Mouse (Mus musculus) ES-E14 (cell line): ENCODE data around the gene Senp2. TPM values are rescaled to one million over a fixed set of nuclear protein-coding genes. Genes with fewer than 3 reads are reported as not detected.

Source experiments
- DNase-seq: peaks from one replicate; pipeline ENCODE4 v3.0.0-alpha.2; 2013; ENCODE audit warnings: low read depth, low spot score
- H3K27ac ChIP-seq: 2 replicates; pipeline ENCODE4 v1.5.1; 2012; ENCODE audit warnings: low read depth, mild to moderate bottlenecking, low read length, moderate library complexity, mixed read lengths; ENCODE audit not compliant: poor library complexity, insufficient read depth, severe bottlenecking
- H3K36me3 ChIP-seq: 2 replicates; pipeline ENCODE4 v1.6.1; 2012; ENCODE audit warnings: mild to moderate bottlenecking, low read length, moderate library complexity, mixed read lengths; ENCODE audit not compliant: control insufficient read depth, poor library complexity, insufficient read depth, severe bottlenecking
- H3K4me1 ChIP-seq, 2 experiments: fragments of 150-350 bp in 1 of 2; sonication (generic) in 1 of 2; 2 replicates each; pipeline ENCODE4 v1.6.1; 2012; ENCODE audit warnings: low read length in 2 of 2, mild to moderate bottlenecking in 1 of 2, mixed read lengths in 1 of 2; ENCODE audit not compliant: control insufficient read depth in 2 of 2, insufficient read depth in 2 of 2, poor library complexity in 1 of 2
- H3K4me3 ChIP-seq, 2 experiments: fragments of 150-350 bp in 1 of 2; sonication (generic) in 1 of 2; 2 replicates each; pipeline ENCODE4 v1.5.1; 2012; ENCODE audit warnings: low read length in 2 of 2, low read depth in 1 of 2, mild to moderate bottlenecking in 1 of 2, mixed read lengths in 1 of 2; ENCODE audit not compliant: insufficient read depth in 1 of 2, poor library complexity in 1 of 2, severe bottlenecking in 1 of 2
- H3K9ac ChIP-seq: 2 replicates; pipeline ENCODE4 v1.6.1; 2012; ENCODE audit warnings: low read depth, mild to moderate bottlenecking, low read length, mixed read lengths; ENCODE audit not compliant: poor library complexity, insufficient read depth, severe bottlenecking
- H3K9me3 ChIP-seq: fragments of 150-350 bp; sonication (generic); 2 replicates; pipeline ENCODE4 v1.6.1; 2012; ENCODE audit warnings: low read depth, mild to moderate bottlenecking, low read length; ENCODE audit not compliant: control insufficient read depth, insufficient read depth
- CHD2 ChIP-seq: IDR thresholded peaks from 2 replicates; pipeline ENCODE4 v1.6.1; 2014; ENCODE audit warnings: mild to moderate bottlenecking, low read depth, low read length, inconsistent platforms
- HCFC1 ChIP-seq: IDR thresholded peaks from 2 replicates; pipeline ENCODE4 v1.6.1; 2012; ENCODE audit warnings: low read length, inconsistent platforms, borderline replicate concordance; ENCODE audit not compliant: insufficient read depth
- MAFK ChIP-seq: IDR thresholded peaks from 2 replicates; pipeline ENCODE4 v1.6.1; 2014; ENCODE audit warnings: mild to moderate bottlenecking, low read depth, low read length, inconsistent platforms; ENCODE audit not compliant: insufficient read depth
- ZC3H11A ChIP-seq: IDR thresholded peaks from 2 replicates; pipeline ENCODE4 v1.6.1; 2012; ENCODE audit warnings: low read depth, mild to moderate bottlenecking, inconsistent platforms, low read length, borderline replicate concordance
- ZNF384 ChIP-seq: IDR thresholded peaks from 2 replicates; pipeline ENCODE4 v1.6.1; 2012; ENCODE audit warnings: low read depth, low read length, inconsistent platforms
- in situ Hi-C, 2 experiments: fragments of 600-800 bp; cut with MboI; formaldehyde crosslinking; loops; one replicate each; pipeline ENCODE4 v1.15.1; 2025; ENCODE audit warnings: low sequenced_read_pairs in 2 of 2, inconsistent platforms in 1 of 2; ENCODE audit not compliant: unreplicated experiment in 2 of 2
- total RNA-seq: library from RNA; depleted of rRNA; stranded (reverse); fragments of 300-350 nt; gene quantifications from 2 replicates; pipeline ENCODE4 v1.2.3, GENCODE M21; 2012

The Senp2 gene
- total RNA-seq, 1 experiment = 59.1 TPM

DNA sequence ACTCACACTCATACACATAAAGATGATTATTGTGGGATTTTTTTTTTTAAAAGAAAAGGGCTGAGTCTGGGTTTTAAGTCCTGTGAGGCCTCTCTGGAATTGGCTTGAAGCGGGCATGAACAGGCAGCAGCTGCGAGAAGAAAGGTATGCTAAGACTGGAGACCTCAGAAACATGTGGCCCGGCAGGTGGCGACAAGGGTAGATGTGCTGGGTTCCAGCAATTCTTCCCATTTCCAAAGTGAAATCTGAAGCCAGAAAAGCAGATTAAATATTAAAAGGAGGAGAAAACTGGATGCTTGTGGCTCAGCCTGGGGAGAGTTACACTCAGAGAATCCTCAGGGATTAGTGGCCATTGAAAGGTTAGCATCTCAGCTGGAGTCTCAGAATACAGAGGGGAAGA is 37.8 kb upstream of the Senp2 start:
- no peaks in the 10 kb centered on the region for H3K9me3 ChIP-seq
- peaks cover 17% of the 10 kb centered on the region for H3K36me3 ChIP-seq
- no peak overlapping the region for H3K9ac ChIP-seq
- H3K4me3 ChIP-seq = no peak overlapping the region
- no peak overlapping the region for H3K27ac ChIP-seq
- peaks cover 0 to 11% of the 10 kb centered on the region in 2 experiments; a peak in 2 of 4 replicates for H3K4me1 ChIP-seq
- no peak for DNase-seq
- no peak for TF ChIP-seq ZC3H11A
- no peak for TF ChIP-seq CHD2
- no peak for TF ChIP-seq HCFC1
- TF ChIP-seq ZNF384 = no peak
- no peak for TF ChIP-seq MAFK
- in situ Hi-C loops = no loop called here

DNA sequence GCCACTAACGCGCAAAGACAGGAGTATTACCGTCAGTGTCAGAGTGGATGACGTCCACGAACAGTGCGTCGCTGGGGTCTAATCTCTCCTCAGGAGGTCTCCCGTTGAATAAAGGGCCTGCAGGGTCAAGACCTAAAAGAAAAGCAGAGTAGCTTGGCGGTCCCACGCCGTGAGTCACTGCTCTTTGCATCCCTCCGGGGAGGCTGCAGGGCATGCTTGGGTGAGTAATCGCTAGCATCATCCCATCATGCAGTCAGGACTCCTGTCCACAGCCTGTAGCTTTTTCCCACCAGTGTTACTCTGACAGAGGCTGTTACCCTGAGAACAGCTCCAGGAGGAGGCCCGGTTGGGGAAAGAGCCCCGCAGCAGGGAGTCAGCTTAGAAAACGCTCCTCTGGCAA is 33.1 kb upstream of the Senp2 start:
- Histone ChIP-seq H3K9me3 (no peaks in the 10 kb centered on the region), H3K27ac (no peak overlapping the region), H3K4me1 (peaks cover 0 to 8% of the 10 kb centered on the region in 2 experiments; a peak in 2 of 4 replicates), H3K36me3 (peaks cover 9% of the 10 kb centered on the region; the same call in 1 of the 2 replicates), H3K9ac (no peak overlapping the region), H3K4me3 (no peak overlapping the region)
- in situ Hi-C loops = no loop called here
- TF ChIP-seq HCFC1 = no peak
- TF ChIP-seq ZNF384 = no peak
- TF ChIP-seq MAFK = no peak
- TF ChIP-seq ZC3H11A = no peak
- no peak for TF ChIP-seq CHD2
- no peak for DNase-seq

DNA sequence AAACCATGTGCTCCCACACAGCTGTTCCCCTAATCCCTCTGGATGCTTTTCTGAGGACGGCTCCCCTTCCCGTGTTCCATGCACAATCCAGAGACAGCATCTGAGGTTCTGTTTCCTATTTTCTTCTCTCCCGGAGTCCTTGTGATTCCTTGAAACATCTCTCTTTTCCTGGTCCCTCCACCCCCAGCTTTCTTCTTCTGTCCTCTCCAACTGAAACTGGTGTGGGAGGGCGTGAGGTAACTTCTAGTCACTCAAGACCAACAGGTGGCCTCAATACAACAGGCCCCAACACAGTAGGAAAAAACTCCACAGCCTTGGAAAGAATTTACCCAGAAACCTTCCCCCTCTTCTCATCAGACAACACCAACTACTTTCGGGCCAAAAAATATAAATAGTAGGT is 31.9 kb upstream of the Senp2 start:
- H3K4me3 ChIP-seq = no peak overlapping the region
- H3K27ac ChIP-seq = no peak overlapping the region
- H3K36me3 ChIP-seq = peaks cover 11% of the 10 kb centered on the region; the same call in 1 of the 2 replicates
- in situ Hi-C loops = no loop called here
- peaks cover 0 to 7% of the 10 kb centered on the region in 2 experiments; a peak in 2 of 4 replicates for H3K4me1 ChIP-seq
- H3K9ac ChIP-seq = no peak overlapping the region
- TF ChIP-seq ZNF384 (no peak), MAFK (no peak), CHD2 (no peak), ZC3H11A (no peak), HCFC1 (no peak)
- DNase-seq = no peak
- H3K9me3 ChIP-seq = no peaks in the 10 kb centered on the region

DNA sequence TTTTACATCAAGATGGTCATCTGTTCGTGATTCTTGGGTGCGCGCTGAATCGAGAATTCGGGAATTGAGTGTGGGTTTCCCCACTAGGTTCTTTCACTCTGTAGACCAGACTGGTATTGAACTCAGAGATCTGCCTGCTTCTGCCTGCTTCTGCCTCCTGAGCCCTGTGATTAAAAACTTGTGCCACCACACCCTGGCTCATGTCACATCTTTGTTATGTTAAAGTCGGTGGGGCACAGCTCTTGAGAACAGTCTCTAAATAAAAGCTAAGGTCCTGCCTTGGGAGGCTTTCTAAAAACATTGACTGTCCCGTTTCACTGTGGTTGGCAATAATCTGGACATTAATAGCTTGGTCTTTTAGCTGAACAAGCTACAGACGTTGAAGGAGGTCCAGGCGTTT is 26.1 kb upstream of the Senp2 start:
- Histone ChIP-seq H3K4me3 (peak overlapping the region; percentile 8 to 38; a peak in 2 of 4 replicates), H3K9me3 (no peaks in the 10 kb centered on the region), H3K4me1 (peaks cover 0 to 6% of the 10 kb centered on the region in 2 experiments; a peak in 2 of 4 replicates), H3K36me3 (peaks cover 3% of the 10 kb centered on the region; the same call in 1 of the 2 replicates), H3K9ac (peak overlapping the region; percentile 46), H3K27ac (peak overlapping the region; percentile 75)
- in situ Hi-C loops = no loop called here
- no peak for DNase-seq
- TF ChIP-seq ZC3H11A (no peak), CHD2 (no peak), MAFK (no peak), ZNF384 (no peak), HCFC1 (no peak)

DNA sequence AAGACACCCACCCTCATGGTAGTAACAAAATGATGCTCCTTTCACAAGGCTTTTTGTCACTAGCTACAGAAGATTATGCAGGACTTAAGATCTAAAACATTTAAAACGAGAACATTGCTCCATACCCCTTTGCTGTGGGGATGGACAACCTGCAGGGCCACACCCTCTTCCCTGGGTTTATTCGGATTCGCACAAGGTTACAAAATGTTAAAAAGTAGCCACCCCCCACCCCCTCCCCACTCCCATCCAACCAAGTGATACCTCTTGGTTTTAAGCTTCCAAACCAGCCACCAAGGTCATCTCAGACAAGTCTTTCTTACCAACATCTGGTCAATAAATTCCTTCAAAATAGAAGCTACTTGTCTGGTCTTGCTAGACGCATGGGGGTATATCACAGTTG is 25.7 kb upstream of the Senp2 start:
- Histone ChIP-seq H3K27ac (peak overlapping the region; percentile 75; the same call in 1 of the 2 replicates), H3K4me1 (peaks cover 0 to 6% of the 10 kb centered on the region in 2 experiments; a peak in 2 of 4 replicates), H3K36me3 (peaks cover 3% of the 10 kb centered on the region; the same call in 1 of the 2 replicates), H3K9ac (peak overlapping the region; percentile 46; the same call in 1 of the 2 replicates), H3K9me3 (no peaks in the 10 kb centered on the region), H3K4me3 (peak overlapping the region; percentile 8 to 38; a peak in 3 of 4 replicates)
- in situ Hi-C loops = no loop called here
- TF ChIP-seq MAFK = no peak
- no peak for TF ChIP-seq ZC3H11A
- no peak for TF ChIP-seq ZNF384
- no peak for TF ChIP-seq CHD2
- no peak for TF ChIP-seq HCFC1
- DNase-seq = no peak
